Comparison of ENCODE assay signal across 8 mouse cellular contexts in the genomic region with DNA sequence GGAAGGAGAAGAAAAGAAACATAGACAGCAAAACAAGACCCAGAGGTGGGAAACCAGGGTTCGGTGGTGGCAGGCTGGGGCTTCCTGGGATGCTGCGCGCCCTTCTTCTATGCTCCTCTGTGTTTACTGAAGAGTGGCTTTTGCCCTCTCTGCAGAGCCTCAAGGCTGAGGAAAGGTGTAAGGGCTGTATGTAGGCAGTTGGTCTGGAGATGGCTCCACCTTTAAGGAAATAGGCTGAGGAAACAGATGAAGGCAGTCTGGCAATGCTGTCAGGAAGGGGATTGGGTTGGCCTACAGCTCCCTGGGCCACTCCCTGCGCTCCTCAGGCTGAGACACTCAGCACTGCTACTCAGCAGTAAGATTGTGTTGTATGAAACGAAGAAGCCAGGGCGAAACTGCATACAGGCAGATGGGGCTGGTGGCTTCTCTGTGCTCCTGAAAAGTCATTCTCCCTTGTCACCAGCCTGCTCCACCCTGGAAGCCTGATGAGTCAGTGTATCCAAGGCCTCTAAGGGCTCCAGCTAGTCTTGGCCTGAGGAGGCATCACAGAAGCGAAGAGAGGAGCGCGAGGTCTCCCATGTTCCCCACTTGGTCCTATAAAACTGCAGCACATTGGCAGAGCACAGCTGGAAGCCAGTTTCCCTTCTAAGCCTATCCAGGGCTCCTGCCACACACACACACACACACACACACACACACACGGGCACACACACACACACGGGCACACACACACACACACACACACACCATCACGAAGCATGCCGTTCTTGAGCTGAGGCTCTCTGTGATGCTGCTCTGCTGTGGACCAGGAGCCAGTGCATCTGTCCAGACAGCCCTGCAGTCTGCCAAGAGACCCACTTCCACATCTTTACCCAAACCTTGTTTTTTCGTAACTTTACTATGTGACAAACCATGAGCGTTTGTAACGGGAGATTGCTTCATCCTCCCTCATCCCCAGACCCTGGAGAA.
DNase-seq lines count a peak whose midpoint lies in the region; ATAC-seq and TF ChIP-seq lines count a peak whose summit lies in the region.

No protein-coding gene starts in this region.

- WGBS in heart, embryonic 11.5 days (ENCODE audit: insufficient replicate concordance) = 80% methylated on average over 16 of the region's 16 CpGs
- WGBS in limb, embryonic 14.5 days = 61% methylated on average over 16 of the region's 16 CpGs

- peak overlapping the region; percentile 35; the same call in 1 of the 2 replicates for H3K27ac ChIP-seq in heart, embryonic 11.5 days (ENCODE audit: low read depth, low read length)
- H3K27ac ChIP-seq in limb, embryonic 14.5 days (replicated peaks; ENCODE audit: low read depth, low read length) = no peak overlapping the region

- no peak overlapping the region for H3K9ac ChIP-seq in heart, embryonic 11.5 days (ENCODE audit: low read depth, low read length)
- no peak overlapping the region for H3K9ac ChIP-seq in limb, embryonic 14.5 days (ENCODE audit: low read depth, low read length, severe bottlenecking)

- CTCF ChIA-PET in Patski (lab: Charles Lee) = no interaction called here

- DNase-seq in 3T3-L1 (ENCODE audit: low read depth, low spot score) = peak; percentile 73
- peak; percentile 12 for DNase-seq in Patski (ENCODE audit: low read depth, low spot score)
- no peak for DNase-seq in limb, embryonic 14.5 days (ENCODE audit: low spot score)
- DNase-seq in right cerebral cortex, postnatal 25 days = no peak
- DNase-seq in cerebellum, postnatal 14 days = no peak
- no peak for DNase-seq in frontal cortex, postnatal 36 days (ENCODE audit: low spot score in 2 of 2)
- DNase-seq in urinary bladder, postnatal 14 days (ENCODE audit: low spot score) = no peak

- no peaks in the 10 kb centered on the region for H3K4me1 ChIP-seq in heart, embryonic 11.5 days (ENCODE audit: control insufficient read depth, insufficient read depth, low read length)
- H3K4me1 ChIP-seq in limb, embryonic 14.5 days (ENCODE audit: control insufficient read depth, insufficient read depth, low read length) = peaks cover 18% of the 10 kb centered on the region

- TF ChIP-seq CTCF in Patski (IDR thresholded peaks at IDR 0.05) = no peak

- in situ Hi-C loops in Patski (cut with MboI; ENCODE audit: low pct_unique_long_range_greater_than_20kb) = loop anchor here (5.0 to 25.0 kb wide), 3 partner anchors 274 to 1369 kb away; no protein-coding TSS in a partner anchor

- H3K27me3 ChIP-seq in Patski = no peaks in the 10 kb centered on the region
- H3K27me3 ChIP-seq in heart, embryonic 11.5 days (ENCODE audit: control insufficient read depth, insufficient read depth, low read length) = peaks cover 22% of the 10 kb centered on the region
- no peaks in the 10 kb centered on the region for H3K27me3 ChIP-seq in limb, embryonic 14.5 days (ENCODE audit: control insufficient read depth, insufficient read depth, low read length)

- H3K4me3 ChIP-seq in heart, embryonic 11.5 days (ENCODE audit: low read depth, low read length) = no peak overlapping the region
- H3K4me3 ChIP-seq in limb, embryonic 14.5 days (replicated peaks; ENCODE audit: low read length) = no peak overlapping the region

- no peak overlapping the region for H3K4me2 ChIP-seq in heart, embryonic 11.5 days
- no peak overlapping the region for H3K4me2 ChIP-seq in limb, embryonic 14.5 days (replicated peaks; ENCODE audit: low read depth, low read length, severe bottlenecking)

- POLR2A ChIA-PET in Patski (lab: Charles Lee) = interaction anchor here (0.6 kb wide), 4 partner anchors 8 to 1515 kb away, joined by 3 read pairs; no protein-coding TSS in a partner anchor

- TF ChIP-seq POLR2A in limb, embryonic 14.5 days (IDR thresholded peaks at IDR 0.05; ENCODE audit: borderline replicate concordance, extremely low read depth, insufficient read depth, insufficient read length) = no peak

- H3K9me3 ChIP-seq in heart, embryonic 11.5 days (replicated peaks; ENCODE audit: control insufficient read depth, low read length) = no peaks in the 10 kb centered on the region
- no peaks in the 10 kb centered on the region for H3K9me3 ChIP-seq in limb, embryonic 14.5 days (ENCODE audit: control insufficient read depth, low read length)

- no peaks in the 10 kb centered on the region for H3K36me3 ChIP-seq in heart, embryonic 11.5 days (ENCODE audit: control insufficient read depth, insufficient read depth, low read length)
- no peaks in the 10 kb centered on the region for H3K36me3 ChIP-seq in limb, embryonic 14.5 days (ENCODE audit: control insufficient read depth, insufficient read depth, low read length)

- peak; percentile 44 for ATAC-seq in Patski
- ATAC-seq in heart, embryonic 11.5 days (replicated peaks; ENCODE audit: insufficient number of reproducible peaks, low FRiP score, low TSS enrichment) = no peak
- 0 out of 2 replicates have a peak, but pooled peaks have one; percentile 25 for ATAC-seq in limb, embryonic 14.5 days (ENCODE audit: low FRiP score, low read depth)

Comparison
In these comparisons a context has a peak if more than half of its experiments do, and no peak if none do; other contexts are left out.
1. DNase-seq: peak in 3T3-L1 (single experiment) and Patski (single experiment); none in limb, embryonic 14.5 days (single experiment), right cerebral cortex, postnatal 25 days (single experiment), cerebellum, postnatal 14 days (0 of 2), frontal cortex, postnatal 36 days (0 of 2) and urinary bladder, postnatal 14 days (single experiment).